Mouse (Mus musculus) c-Kit-positive CD71-positive TER-119-positive erythroid progenitor cells, embryonic 14.5 days (primary cell): ENCODE results near the gene Ugt2b1.
"Not testable (repeated sequence)": the region's sequence is repeated elsewhere in the genome, so short reads cannot be mapped to it uniquely, and the experiment has no call there.

Source experiments
- DNase-seq: peaks from one replicate; pipeline ENCODE4 v3.0.0-alpha.2; 2013; ENCODE audit warnings: low spot score

The Ugt2b1 gene

GRCm38 (mm10) chr5:86926426-86926825 lies at the start of gene Ugt2b1:
Ugt2b1 (minus strand) TSS chr5:86926530.
- no peak for DNase-seq

GRCm38 (mm10) chr5:86967271-86967670 lies 40.9 kb upstream of the Ugt2b1 start:
- DNase-seq, result not testable (repeated sequence)

- DNase-seq, result not testable (repeated sequence)
Observed at GRCm38 (mm10) chr5:86962849-86963248, 36.5 kb upstream of the Ugt2b1 start.

- DNase-seq, result no peak
Observed at GRCm38 (mm10) chr5:86961587-86962358, 35.4 kb upstream of the Ugt2b1 start.

GRCm38 (mm10) chr5:86960504-86960903 lies 34.2 kb upstream of the Ugt2b1 start:
- DNase-seq, result no peak

- no peak for DNase-seq
Observed at GRCm38 (mm10) chr5:86942111-86942510, 15.8 kb upstream of the Ugt2b1 start.

GRCm38 (mm10) chr5:86920661-86921233 lies 5.6 kb downstream of the Ugt2b1 start:
- DNase-seq, result no peak

GRCm38 (mm10) chr5:86911357-86912099 lies 14.8 kb downstream of the Ugt2b1 start:
- DNase-seq, result no peak

GRCm38 (mm10) chr5:86910770-86911169 lies 15.6 kb downstream of the Ugt2b1 start:
- DNase-seq, result no peak

GRCm38 (mm10) chr5:86906758-86907157 lies 19.6 kb downstream of the Ugt2b1 start, which contains the start of gene Ugt2b34:
Ugt2b34 (minus strand) TSS chr5:86906937.
- no peak for DNase-seq

GRCm38 (mm10) chr5:86889933-86890332 lies 36.4 kb downstream of the Ugt2b1 start:
- no peak for DNase-seq

GRCm38 (mm10) chr5:86888420-86888819 lies 37.9 kb downstream of the Ugt2b1 start:
- DNase-seq, result no peak

- no peak for DNase-seq
Observed at GRCm38 (mm10) chr5:86887081-86887480, 39.2 kb downstream of the Ugt2b1 start.

- no peak for DNase-seq
Observed at GRCm38 (mm10) chr5:86886620-86887019, 39.7 kb downstream of the Ugt2b1 start.

- DNase-seq, result no peak
Observed at GRCm38 (mm10) chr5:86871877-86872276, 54.5 kb downstream of the Ugt2b1 start.
